Mouse (Mus musculus): ENCODE measurements around the gene Pitpnm1.

Gene Pitpnm1

GRCm38 (mm10) chr19:4070311-4070710, 29.5 kb upstream of the Pitpnm1 start:
- no peak for DNase-seq

GRCm38 (mm10) chr19:4070756-4071155, 29.0 kb upstream of the Pitpnm1 start:
- DNase-seq: no peak

- DNase-seq: no peak
These were observed 28.4 kb upstream of the Pitpnm1 start for GRCm38 (mm10) chr19:4071406-4071805.

GRCm38 (mm10) chr19:4072706-4073424, 26.9 kb upstream of the Pitpnm1 start:
- DNase-seq: no peak

GRCm38 (mm10) chr19:4075531-4075930, 24.3 kb upstream of the Pitpnm1 start:
- no peak for DNase-seq

- DNase-seq: no peak
These were observed 20.2 kb upstream of the Pitpnm1 start for GRCm38 (mm10) chr19:4079594-4079993.

- DNase-seq: no peak
These were observed 19.2 kb upstream of the Pitpnm1 start for GRCm38 (mm10) chr19:4080511-4081009.

GRCm38 (mm10) chr19:4081394-4081793, 18.4 kb upstream of the Pitpnm1 start, which contains the start of gene Cabp2:
Cabp2 (plus strand) TSS chr19:4081578.
- no peak for DNase-seq

- no peak for DNase-seq
These were observed 17.4 kb upstream of the Pitpnm1 start for GRCm38 (mm10) chr19:4082219-4082965.

- DNase-seq: no peak
These were observed 16.5 kb upstream of the Pitpnm1 start for GRCm38 (mm10) chr19:4083316-4083715.

GRCm38 (mm10) chr19:4083826-4084225, 16.0 kb upstream of the Pitpnm1 start:
- no peak for DNase-seq

- DNase-seq: no peak
These were observed 14.8 kb upstream of the Pitpnm1 start for GRCm38 (mm10) chr19:4084984-4085383.

- no peak for DNase-seq
These were observed 13.6 kb upstream of the Pitpnm1 start for GRCm38 (mm10) chr19:4086156-4086555.

GRCm38 (mm10) chr19:4087090-4087489, 12.7 kb upstream of the Pitpnm1 start:
- DNase-seq: no peak

GRCm38 (mm10) chr19:4088146-4088545, 11.7 kb upstream of the Pitpnm1 start:
- DNase-seq: no peak

GRCm38 (mm10) chr19:4089128-4089527, 10.7 kb upstream of the Pitpnm1 start:
- DNase-seq: no peak

- no peak for DNase-seq
These were observed 9.4 kb upstream of the Pitpnm1 start for GRCm38 (mm10) chr19:4090446-4090845.

- no peak for DNase-seq
These were observed 8.4 kb upstream of the Pitpnm1 start for GRCm38 (mm10) chr19:4091383-4091782.

GRCm38 (mm10) chr19:4092750-4093149, 7.0 kb upstream of the Pitpnm1 start:
- DNase-seq: no peak

- DNase-seq: no peak
These were observed 6.0 kb upstream of the Pitpnm1 start for GRCm38 (mm10) chr19:4093772-4094171.

GRCm38 (mm10) chr19:4094348-4094747, 5.5 kb upstream of the Pitpnm1 start:
- DNase-seq: no peak

- DNase-seq: no peak
These were observed 5.0 kb upstream of the Pitpnm1 start for GRCm38 (mm10) chr19:4094774-4095303.

- DNase-seq: no peak
These were observed 4.0 kb upstream of the Pitpnm1 start for GRCm38 (mm10) chr19:4095802-4096201.

Measured in right cerebral cortex, postnatal 14 days (tissue).